In genomic region chr2:22957415-22957814, GRCm38 (mm10) we compare ENCODE assay signal across 17 mouse cellular contexts.
DNase-seq lines count a peak whose midpoint lies in the region; ATAC-seq and TF ChIP-seq lines count a peak whose summit lies in the region.
"Had no signal": no experiment of that assay in that cellular context is flagged by ENCODE, and none has a peak within 500 bp of the region (broad histone marks: within the 10 kb centered on the region; RNA-seq: fewer than 3 reads in every experiment).

No protein-coding gene starts in this region.

- H3K27me3 ChIP-seq in Patski = no peaks in the 10 kb centered on the region
- H3K27me3 ChIP-seq in intestine, embryonic 16.5 days (replicated peaks; ENCODE audit: control insufficient read depth, insufficient read depth, low read length) = no peaks in the 10 kb centered on the region
- H3K27me3 ChIP-seq: heart, embryonic 13.5 days; neural tube, embryonic 15.5 days had no signal

- H3K4me1 ChIP-seq in intestine, embryonic 16.5 days (ENCODE audit: control insufficient read depth, insufficient read depth, low read length) = no peaks in the 10 kb centered on the region
- H3K4me1 ChIP-seq: heart, embryonic 13.5 days; hindbrain, embryonic 10.5 days; neural tube, embryonic 15.5 days had no signal

- WGBS in intestine, embryonic 16.5 days = 79% methylated on average over 1 of the region's 1 CpGs

- no peak for TF ChIP-seq CTCF in Patski (IDR thresholded peaks at IDR 0.05)

- H3K9me3 ChIP-seq in intestine, embryonic 16.5 days (ENCODE audit: control insufficient read depth, low read length) = no peaks in the 10 kb centered on the region
- H3K9me3 ChIP-seq: heart, embryonic 13.5 days; hindbrain, embryonic 10.5 days; neural tube, embryonic 15.5 days had no signal

- no peak overlapping the region for H3K9ac ChIP-seq in intestine, embryonic 16.5 days (ENCODE audit: low read depth, low read length)
- H3K9ac ChIP-seq: heart, embryonic 13.5 days; neural tube, embryonic 15.5 days had no signal

- no peak overlapping the region for H3K4me2 ChIP-seq in intestine, embryonic 16.5 days (ENCODE audit: low read depth, low read length)
- H3K4me2 ChIP-seq: heart, embryonic 13.5 days; neural tube, embryonic 15.5 days had no signal

- H3K27ac ChIP-seq in intestine, embryonic 16.5 days (ENCODE audit: low read length) = no peak overlapping the region
- H3K27ac ChIP-seq: heart, embryonic 13.5 days; hindbrain, embryonic 10.5 days; macrophage; neural tube, embryonic 15.5 days had no signal

- CTCF ChIA-PET in Patski (lab: Charles Lee) = interaction anchor here (1.4 kb wide), 1 partner anchor 22 kb away, joined by 5 read pairs; no protein-coding TSS in a partner anchor

- no peak for DNase-seq in frontal cortex, postnatal 25 days (ENCODE audit: low spot score in 2 of 2)
- peak; percentile 35 for DNase-seq in 416B (ENCODE audit: low read depth)
- DNase-seq in Patski (ENCODE audit: low read depth, low spot score) = no peak
- DNase-seq in ovary, postnatal 36 days (ENCODE audit: low spot score) = no peak
- DNase-seq in neural tube, embryonic 10.5 days (ENCODE audit: extremely low spot score, low spot score) = no peak
- no peak for DNase-seq in layer of hippocampus, postnatal 25 days (ENCODE audit: extremely low spot score in 1 of 2, low spot score in 1 of 2)
- DNase-seq: adrenal gland, postnatal 36 days; cerebellum, adult 11 months; gastrocnemius, postnatal 36 days; kidney, adult 2 months; right cerebral cortex, postnatal 4 days had no signal

- H3K4me3 ChIP-seq in intestine, embryonic 16.5 days (ENCODE audit: low read length) = no peak overlapping the region
- H3K4me3 ChIP-seq: heart, embryonic 13.5 days; hindbrain, embryonic 10.5 days; neural tube, embryonic 15.5 days had no signal

- in situ Hi-C loops in Patski (cut with MboI; ENCODE audit: low pct_unique_long_range_greater_than_20kb) = no loop called here

- no peaks in the 10 kb centered on the region; the same call in 1 of the 2 replicates for H3K36me3 ChIP-seq in intestine, embryonic 16.5 days (ENCODE audit: control insufficient read depth, insufficient read depth, low read length)
- H3K36me3 ChIP-seq: neural tube, embryonic 15.5 days had no signal

- POLR2A ChIA-PET in Patski (lab: Charles Lee) = no interaction called here

- 0 out of 2 replicates have a peak, but pooled peaks have one; percentile 29 for ATAC-seq in frontal cortex, adult (ENCODE audit: low TSS enrichment)
- ATAC-seq in Patski = peak; percentile 21
- ATAC-seq in intestine, embryonic 16.5 days = 0 out of 2 replicates have a peak, but pooled peaks have one; percentile 33
